Mouse (Mus musculus) kidney, adult 2 months (tissue): ENCODE measurements around the gene Gm10563.

ENCODE experiments used
- CTCF ChIP-seq: fragments of 200-500 bp; conservative IDR thresholded peaks from 2 replicates; pipeline ENCODE4 v1.5.1; 2011; ENCODE audit warnings: low read depth, mild to moderate bottlenecking, control low read depth, low read length, moderate library complexity, mixed read lengths; ENCODE audit not compliant: insufficient read depth, insufficient read length
- POLR2A ChIP-seq: fragments of 200-500 bp; IDR thresholded peaks from one replicate; pipeline ENCODE4 v1.6.1; 2011; ENCODE audit warnings: low read depth, low read length, control low read depth

DNA sequence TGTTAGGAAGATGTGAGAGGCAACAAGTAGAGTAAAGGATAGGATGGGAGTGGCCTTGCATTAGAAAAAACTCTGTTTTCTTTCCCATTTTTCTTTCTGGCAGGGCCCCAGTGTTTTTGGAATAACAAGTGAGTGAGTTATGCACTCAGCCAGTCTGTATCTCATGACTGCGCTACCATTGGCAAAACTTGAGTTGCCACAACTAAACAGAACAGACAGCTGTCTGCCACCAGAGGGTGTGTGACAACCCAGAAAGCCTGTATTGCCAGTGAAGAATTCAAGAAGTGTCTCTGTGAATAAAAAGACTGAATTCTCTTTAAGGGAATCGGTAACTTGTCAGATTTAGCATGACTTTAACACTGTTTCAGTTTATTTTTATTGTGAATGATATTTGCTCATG lies 30.8 kb upstream of the Gm10563 start:
- TF ChIP-seq CTCF (peak; percentile 52), POLR2A (no peak)
